Mouse (Mus musculus) ES-E14 (cell line): Measurements from ENCODE around the gene Asf1b.

Experiments
- CHD2 ChIP-seq: IDR thresholded peaks from 2 replicates; pipeline ENCODE4 v1.6.1; 2014; ENCODE audit warnings: mild to moderate bottlenecking, low read depth, low read length, inconsistent platforms
- HCFC1 ChIP-seq: IDR thresholded peaks from 2 replicates; pipeline ENCODE4 v1.6.1; 2012; ENCODE audit warnings: low read length, inconsistent platforms, borderline replicate concordance; ENCODE audit not compliant: insufficient read depth
- MAFK ChIP-seq: IDR thresholded peaks from 2 replicates; pipeline ENCODE4 v1.6.1; 2014; ENCODE audit warnings: mild to moderate bottlenecking, low read depth, low read length, inconsistent platforms; ENCODE audit not compliant: insufficient read depth
- ZC3H11A ChIP-seq: IDR thresholded peaks from 2 replicates; pipeline ENCODE4 v1.6.1; 2012; ENCODE audit warnings: low read depth, mild to moderate bottlenecking, inconsistent platforms, low read length, borderline replicate concordance
- ZNF384 ChIP-seq: IDR thresholded peaks from 2 replicates; pipeline ENCODE4 v1.6.1; 2012; ENCODE audit warnings: low read depth, low read length, inconsistent platforms

DNA sequence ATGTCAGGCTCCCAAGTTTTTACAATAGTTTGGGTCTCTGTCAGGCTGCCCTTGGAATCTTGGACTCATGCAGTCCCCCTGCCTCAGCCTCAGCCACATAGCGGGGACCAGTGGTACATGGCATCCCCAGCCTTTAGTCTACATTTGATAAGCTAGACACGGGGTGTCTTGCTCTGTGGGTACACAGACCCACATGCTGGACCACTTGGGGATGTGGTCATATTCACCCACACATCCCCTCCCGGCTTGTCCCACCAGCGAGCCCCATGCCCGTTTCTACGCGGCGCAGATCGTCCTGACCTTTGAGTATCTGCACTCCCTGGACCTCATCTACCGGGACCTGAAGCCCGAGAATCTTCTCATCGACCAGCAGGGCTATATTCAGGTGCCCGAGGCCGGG lies 34.9 kb downstream of the Asf1b start:
- no peak for TF ChIP-seq ZNF384
- no peak for TF ChIP-seq ZC3H11A
- no peak for TF ChIP-seq CHD2
- TF ChIP-seq MAFK = no peak
- no peak for TF ChIP-seq HCFC1
